In genomic region chr16:32445558-32445957, GRCm38 (mm10) we compare ENCODE assay signal across 1 mouse cellular context.
TF ChIP-seq lines count a peak whose summit lies in the region.

No protein-coding gene starts in this region.

TF ChIP-seq in MEL, 35 proteins besides CTCF, POLR2A, EP300 and RAD21 (continued from another document):
- no peak for TF ChIP-seq ZKSCAN1 (IDR thresholded peaks at IDR 0.05; ENCODE audit: low read depth, low read length)
- no peak for TF ChIP-seq TCF12 (IDR thresholded peaks at IDR 0.05; ENCODE audit: low read depth, low read length)
- TF ChIP-seq MYB (IDR thresholded peaks at IDR 0.05; ENCODE audit: low read depth, low read length): no peak
- no peak for TF ChIP-seq JUND (IDR thresholded peaks at IDR 0.05; ENCODE audit: low read depth, low read length)
- TF ChIP-seq ELF1 (IDR thresholded peaks at IDR 0.05; ENCODE audit: low read depth, low read length): no peak
- no peak for TF ChIP-seq CHD2 (IDR thresholded peaks at IDR 0.05; ENCODE audit: low read length)
